Mouse (Mus musculus): ENCODE results near the gene Ipo5. TPM values are rescaled to one million over a fixed set of nuclear protein-coding genes. Genes with fewer than 3 reads are reported as not detected.
A peak's percentile ranks its signal among the peaks of the same experiment; 100 is the strongest.

Ipo5 gene
- total and polyA plus RNA-seq, 3 experiments = 167 to 259 (median 252) TPM

- TF ChIP-seq RAD21 (IDR thresholded peaks at IDR 0.05; ENCODE audit: low read depth, low read length) (peak; percentile 4), CTCF (conservative IDR thresholded peaks at IDR 0.05 in 1 of 2, IDR thresholded peaks at IDR 0.05 in 1 of 2; ENCODE audit: low read depth in 2 of 2, low read length in 2 of 2) (peak; percentile 43 to 62), MYC (IDR thresholded peaks at IDR 0.05; ENCODE audit: low read depth, low read length) (no peak), JUN (IDR thresholded peaks at IDR 0.05; ENCODE audit: insufficient read depth, low read depth, low read length) (no peak)
- Histone ChIP-seq H3K4me1 (ENCODE audit: control insufficient read depth in 1 of 2, insufficient read depth in 2 of 2) (no peaks in the 10 kb centered on the region), H3K4me2 (ENCODE audit: insufficient read depth, low read depth, poor library complexity, severe bottlenecking) (no peak overlapping the region), H3K27ac (ENCODE audit: insufficient read depth, low read depth) (no peak overlapping the region), H3K79me2 (replicated peaks; ENCODE audit: control insufficient read depth, extremely low read depth, insufficient read depth, poor library complexity, severe bottlenecking) (no peaks in the 10 kb centered on the region), H3K36me3 (replicated peaks in 1 of 2; ENCODE audit: control insufficient read depth in 1 of 2, insufficient read depth in 1 of 2, low read length in 1 of 2) (peaks cover 33 to 60% of the 10 kb centered on the region in 2 experiments), H3K9ac (ENCODE audit: insufficient read depth, low read depth) (no peak overlapping the region), H3K27me3 (replicated peaks) (no peaks in the 10 kb centered on the region), H3K4me3 (replicated peaks in 1 of 3; ENCODE audit: low read depth in 2 of 3, low read length in 2 of 3, poor library complexity in 1 of 3) (no peak overlapping the region), H3K9me3 (replicated peaks; ENCODE audit: low read length) (peaks cover 11% of the 10 kb centered on the region)
- DNase-seq (ENCODE audit: extremely low read depth) = peak; percentile 35
- in situ Hi-C loops (cut with MboI; ENCODE audit: low pct_ligation_motif_present, low pct_unique_long_range_greater_than_20kb, low sequenced_read_pairs) = no loop called here
- dilution Hi-C loops (cut with MboI; ENCODE audit: extremely low pct_ligation_motif_present, extremely low pct_unique_long_range_greater_than_20kb, low sequenced_read_pairs) = no loop called here
Measured at GRCm38 (mm10) chr14:120949002-120949401, 38.0 kb downstream of the Ipo5 start.

- no peak overlapping the region for H3K27ac ChIP-seq (ENCODE audit: insufficient read depth, low read depth)
- H3K9me3 ChIP-seq (replicated peaks; ENCODE audit: low read length) = peaks cover 11% of the 10 kb centered on the region
- no peaks in the 10 kb centered on the region for H3K27me3 ChIP-seq (replicated peaks)
- H3K36me3 ChIP-seq (replicated peaks in 1 of 2; ENCODE audit: control insufficient read depth in 1 of 2, insufficient read depth in 1 of 2, low read length in 1 of 2) = peaks cover 23 to 49% of the 10 kb centered on the region in 2 experiments
- TF ChIP-seq TCF12 (IDR thresholded peaks at IDR 0.05; ENCODE audit: low read depth, low read length) (no peak), PAX5 (IDR thresholded peaks at IDR 0.05; ENCODE audit: low read length) (no peak), ZC3H11A (IDR thresholded peaks at IDR 0.05; ENCODE audit: low read depth, low read length) (no peak), JUN (IDR thresholded peaks at IDR 0.05; ENCODE audit: insufficient read depth, low read depth, low read length) (no peak), SIN3A (IDR thresholded peaks at IDR 0.05; ENCODE audit: low read length) (no peak), NELFE (IDR thresholded peaks at IDR 0.05; ENCODE audit: low read depth, low read length) (no peak), ZNF384 (IDR thresholded peaks at IDR 0.05; ENCODE audit: low read depth, low read length) (no peak), MYC (IDR thresholded peaks at IDR 0.05; ENCODE audit: low read depth, low read length) (no peak), JUND (conservative IDR thresholded peaks at IDR 0.05; ENCODE audit: low read depth, low read length) (no peak), ZKSCAN1 (IDR thresholded peaks at IDR 0.05; ENCODE audit: borderline replicate concordance, low read depth, low read length) (no peak), IRF4 (IDR thresholded peaks at IDR 0.05; ENCODE audit: low read depth, low read length) (no peak), SMC3 (IDR thresholded peaks at IDR 0.05; ENCODE audit: low read depth, low read length) (no peak)
- no peak overlapping the region for H3K9ac ChIP-seq (ENCODE audit: insufficient read depth, low read depth)
- no peak overlapping the region for H3K4me2 ChIP-seq (ENCODE audit: insufficient read depth, low read depth, poor library complexity, severe bottlenecking)
- DNase-seq (ENCODE audit: extremely low read depth) = no peak
- H3K4me1 ChIP-seq (ENCODE audit: control insufficient read depth in 1 of 2, insufficient read depth in 2 of 2) = peaks cover 0 to 3% of the 10 kb centered on the region in 2 experiments; a peak in 1 of 4 replicates
- dilution Hi-C loops (cut with MboI; ENCODE audit: extremely low pct_ligation_motif_present, extremely low pct_unique_long_range_greater_than_20kb, low sequenced_read_pairs) (no loop called here), in situ Hi-C loops (cut with MboI; ENCODE audit: low pct_ligation_motif_present, low pct_unique_long_range_greater_than_20kb, low sequenced_read_pairs) (no loop called here)
- no peak overlapping the region for H3K4me3 ChIP-seq (replicated peaks in 1 of 3; ENCODE audit: low read depth in 2 of 3, low read length in 2 of 3, poor library complexity in 1 of 3)
- H3K79me2 ChIP-seq (replicated peaks; ENCODE audit: control insufficient read depth, extremely low read depth, insufficient read depth, poor library complexity, severe bottlenecking) = no peaks in the 10 kb centered on the region
Measured at GRCm38 (mm10) chr14:120950068-120950467, 39.0 kb downstream of the Ipo5 start.

GRCm38 (mm10) chr14:120952434-120952833 is 41.4 kb downstream of the Ipo5 start:
- no peaks in the 10 kb centered on the region for H3K27me3 ChIP-seq (replicated peaks)
- no peak overlapping the region for H3K9ac ChIP-seq (ENCODE audit: insufficient read depth, low read depth)
- no peak overlapping the region for H3K4me2 ChIP-seq (ENCODE audit: insufficient read depth, low read depth, poor library complexity, severe bottlenecking)
- H3K79me2 ChIP-seq (replicated peaks; ENCODE audit: control insufficient read depth, extremely low read depth, insufficient read depth, poor library complexity, severe bottlenecking) = no peaks in the 10 kb centered on the region
- H3K9me3 ChIP-seq (replicated peaks; ENCODE audit: low read length) = peaks cover 11% of the 10 kb centered on the region
- no peak for DNase-seq (ENCODE audit: extremely low read depth)
- no peak overlapping the region for H3K27ac ChIP-seq (ENCODE audit: insufficient read depth, low read depth)
- no peak overlapping the region for H3K4me3 ChIP-seq (replicated peaks in 1 of 3; ENCODE audit: low read depth in 2 of 3, low read length in 2 of 3, poor library complexity in 1 of 3)
- in situ Hi-C loops (cut with MboI; ENCODE audit: low pct_ligation_motif_present, low pct_unique_long_range_greater_than_20kb, low sequenced_read_pairs) = no loop called here
- peaks cover 6 to 27% of the 10 kb centered on the region in 2 experiments for H3K36me3 ChIP-seq (replicated peaks in 1 of 2; ENCODE audit: control insufficient read depth in 1 of 2, insufficient read depth in 1 of 2, low read length in 1 of 2)
- H3K4me1 ChIP-seq (ENCODE audit: control insufficient read depth in 1 of 2, insufficient read depth in 2 of 2) = peaks cover 0 to 3% of the 10 kb centered on the region in 2 experiments; a peak in 1 of 4 replicates
- dilution Hi-C loops (cut with MboI; ENCODE audit: extremely low pct_ligation_motif_present, extremely low pct_unique_long_range_greater_than_20kb, low sequenced_read_pairs) = no loop called here
- TF ChIP-seq TCF12 (IDR thresholded peaks at IDR 0.05; ENCODE audit: low read depth, low read length) = no peak
- peak in 1 of 2 experiments; percentile 37; a peak in 1 of 4 replicates for TF ChIP-seq CTCF (conservative IDR thresholded peaks at IDR 0.05 in 1 of 2, IDR thresholded peaks at IDR 0.05 in 1 of 2; ENCODE audit: low read depth in 2 of 2, low read length in 2 of 2)
